Mouse (Mus musculus) CH12.LX (cell line): ENCODE results near the gene Pak3. TPM values are rescaled to one million over a fixed set of nuclear protein-coding genes. Genes with fewer than 3 reads are reported as not detected.

Source experiments
- polyA plus RNA-seq: library from polyadenylated mRNA; unstranded; fragments of >175 nt; gene quantifications from 2 replicates; pipeline ENCODE4 v1.2.1, GENCODE M21; 2012; ENCODE audit warnings: low read depth; ENCODE audit not compliant: insufficient read length
- total RNA-seq, 2 experiments: library from RNA; depleted of rRNA; stranded (reverse); fragments of 300-350 nt in 1 of 2; fragments of >200 nt in 1 of 2; gene quantifications; 2 replicates each; pipeline ENCODE4 v1.2.3; 2012 to 2014

Pak3 gene
- total and polyA plus RNA-seq, 3 experiments: under 0.01 TPM; not detected in 2

Other genes with a start within 250 kb of the Pak3 start
- gene Chrdl1, start 124.3 kb upstream of the Pak3 start, total RNA-seq (2012; rRNA removed): 6.6 and 16.1 TPM in 2 replicates
- gene Chrdl1, start 124.3 kb upstream of the Pak3 start, total RNA-seq (2014; rRNA removed): 0.71 and 0.99 TPM in 2 replicates
- gene Chrdl1, start 124.3 kb upstream of the Pak3 start, polyA plus RNA-seq: 0.21 and 0.42 TPM in 2 replicates